Mouse (Mus musculus): ENCODE data around the gene Fbxo27. TPM values are rescaled to one million over a fixed set of nuclear protein-coding genes. Genes with fewer than 3 reads are reported as not detected.

Fbxo27 gene
- polyA plus RNA-seq, 1 experiment from 2014 or later, result 0.90 TPM

DNA sequence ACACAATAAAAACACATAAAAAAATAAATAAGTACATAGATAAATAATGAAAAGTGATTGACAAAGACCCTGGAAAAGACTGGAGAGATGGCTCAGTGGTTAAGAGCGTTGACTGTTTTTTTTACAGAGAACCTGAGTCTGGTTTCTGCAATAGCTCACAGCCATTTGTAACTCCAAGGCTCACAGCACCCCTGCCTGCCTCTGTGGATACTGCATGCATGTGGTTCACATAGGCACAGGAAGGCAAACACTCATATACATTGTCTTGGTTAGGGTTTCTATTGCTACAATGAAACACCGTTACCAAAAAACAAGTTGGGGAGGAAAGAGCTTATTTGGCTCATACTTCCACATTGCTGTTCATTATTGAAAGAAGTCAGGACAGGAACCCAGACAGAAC lies 22.9 kb downstream of the Fbxo27 start:
- Histone ChIP-seq H3K4me2 (replicated peaks; ENCODE audit: low read depth) (no peak overlapping the region), H3K4me3 (ENCODE audit: low read depth, low read length) (no peak overlapping the region), H3K4me1 (replicated peaks; ENCODE audit: control insufficient read depth, insufficient read depth, low read length) (no peaks in the 10 kb centered on the region), H3K36me3 (ENCODE audit: control insufficient read depth, insufficient read depth) (no peaks in the 10 kb centered on the region), H3K9me3 (ENCODE audit: control insufficient read depth) (no peaks in the 10 kb centered on the region), H3K27ac (ENCODE audit: low read depth, low read length) (no peak overlapping the region), H3K27me3 (replicated peaks; ENCODE audit: control insufficient read depth, insufficient read depth, low read length) (no peaks in the 10 kb centered on the region), H3K9ac (ENCODE audit: low read depth, low read length) (no peak overlapping the region)
- WGBS, result 96% methylated on average over 2 of the region's 2 CpGs
- TF ChIP-seq CTCF (IDR thresholded peaks at IDR 0.05; ENCODE audit: low read depth), result peak; percentile 47
- no peak for ATAC-seq

DNA sequence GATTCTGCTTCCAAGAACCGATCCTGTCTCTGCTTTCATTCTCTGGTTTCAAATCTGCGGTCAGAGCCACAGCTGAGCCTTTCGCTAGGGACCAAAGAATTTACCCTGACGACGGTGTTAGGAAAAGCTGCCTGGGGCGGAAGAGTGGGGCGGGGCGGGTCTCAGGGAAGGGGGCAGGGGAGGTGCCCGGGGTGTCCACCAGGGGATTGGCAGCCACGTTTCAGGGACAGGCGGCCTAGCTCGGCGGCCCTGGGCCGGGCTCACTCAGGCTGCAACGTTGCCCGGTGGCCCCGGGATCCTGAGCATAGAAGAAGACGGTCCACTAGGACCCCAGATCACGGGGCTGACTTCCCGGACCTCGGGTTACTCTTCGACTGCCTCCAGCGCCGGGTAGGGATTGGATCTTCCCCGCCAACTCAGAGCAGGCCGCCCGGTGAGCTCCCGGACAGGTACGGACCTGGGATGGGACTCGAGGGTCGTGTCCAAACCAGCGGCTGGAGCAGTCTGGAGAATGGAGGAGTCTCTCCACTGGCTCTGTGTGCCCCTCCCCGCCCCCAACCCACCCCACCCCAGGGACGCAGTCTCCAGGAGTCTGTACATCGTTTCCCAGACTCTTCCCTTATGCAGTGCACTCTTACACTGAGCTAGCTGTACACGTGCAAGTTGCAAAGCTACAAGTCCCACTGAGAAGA lies 24.1 kb downstream of the Fbxo27 start, which contains the start of gene Fbxo17:
Gene Fbxo17, plus strand, starts transcription at position 215 of the 692 bp plus-strand sequence.
- Histone ChIP-seq H3K4me1 (replicated peaks; ENCODE audit: control insufficient read depth, insufficient read depth, low read length) (no peaks in the 10 kb centered on the region), H3K9me3 (ENCODE audit: control insufficient read depth) (no peaks in the 10 kb centered on the region), H3K4me3 (ENCODE audit: low read depth, low read length) (peak within 1 kb of the TSS; percentile 47), H3K9ac (ENCODE audit: low read depth, low read length) (peak within 1 kb of the TSS; percentile 51), H3K27me3 (replicated peaks; ENCODE audit: control insufficient read depth, insufficient read depth, low read length) (no peaks in the 10 kb centered on the region), H3K36me3 (ENCODE audit: control insufficient read depth, insufficient read depth) (no peaks in the 10 kb centered on the region), H3K4me2 (replicated peaks; ENCODE audit: low read depth) (peak within 1 kb of the TSS; percentile 84), H3K27ac (ENCODE audit: low read depth, low read length) (peak within 1 kb of the TSS; percentile 21; the same call in 1 of the 2 replicates)
- ATAC-seq, result peak; percentile 29; the same call in 1 of the 2 replicates
- peak; percentile 41 for TF ChIP-seq CTCF (IDR thresholded peaks at IDR 0.05; ENCODE audit: low read depth)
- WGBS, result 3% methylated on average over 36 of the region's 36 CpGs

- Histone ChIP-seq H3K36me3 (ENCODE audit: control insufficient read depth, insufficient read depth) (no peaks in the 10 kb centered on the region), H3K4me3 (ENCODE audit: low read depth, low read length) (no peak overlapping the region), H3K27ac (ENCODE audit: low read depth, low read length) (no peak overlapping the region), H3K27me3 (replicated peaks; ENCODE audit: control insufficient read depth, insufficient read depth, low read length) (no peaks in the 10 kb centered on the region), H3K4me2 (replicated peaks; ENCODE audit: low read depth) (no peak overlapping the region), H3K9ac (ENCODE audit: low read depth, low read length) (no peak overlapping the region), H3K4me1 (replicated peaks; ENCODE audit: control insufficient read depth, insufficient read depth, low read length) (no peaks in the 10 kb centered on the region), H3K9me3 (ENCODE audit: control insufficient read depth) (no peaks in the 10 kb centered on the region)
- no peak for TF ChIP-seq CTCF (IDR thresholded peaks at IDR 0.05; ENCODE audit: low read depth)
- ATAC-seq, result no peak
- WGBS, result 78% methylated on average over 10 of the region's 10 CpGs
Observed at GRCm38 (mm10) chr7:28717726-28718125, 25.1 kb downstream of the Fbxo27 start.

- Histone ChIP-seq H3K27me3 (replicated peaks; ENCODE audit: control insufficient read depth, insufficient read depth, low read length) (no peaks in the 10 kb centered on the region), H3K27ac (ENCODE audit: low read depth, low read length) (no peak overlapping the region), H3K9me3 (ENCODE audit: control insufficient read depth) (no peaks in the 10 kb centered on the region), H3K4me2 (replicated peaks; ENCODE audit: low read depth) (no peak overlapping the region), H3K4me1 (replicated peaks; ENCODE audit: control insufficient read depth, insufficient read depth, low read length) (no peaks in the 10 kb centered on the region), H3K36me3 (ENCODE audit: control insufficient read depth, insufficient read depth) (no peaks in the 10 kb centered on the region), H3K4me3 (ENCODE audit: low read depth, low read length) (no peak overlapping the region), H3K9ac (ENCODE audit: low read depth, low read length) (no peak overlapping the region)
- no peak for TF ChIP-seq CTCF (IDR thresholded peaks at IDR 0.05; ENCODE audit: low read depth)
- 37% methylated on average over 4 of the region's 4 CpGs for WGBS
- ATAC-seq, result no peak
Observed at GRCm38 (mm10) chr7:28719159-28719558, 26.5 kb downstream of the Fbxo27 start.

GRCm38 (mm10) chr7:28719650-28720049 lies 27.0 kb downstream of the Fbxo27 start:
- no peak for TF ChIP-seq CTCF (IDR thresholded peaks at IDR 0.05; ENCODE audit: low read depth)
- H3K9me3 ChIP-seq (ENCODE audit: control insufficient read depth), result no peaks in the 10 kb centered on the region
- H3K36me3 ChIP-seq (ENCODE audit: control insufficient read depth, insufficient read depth), result no peaks in the 10 kb centered on the region
- 86% methylated on average over 2 of the region's 2 CpGs for WGBS
- no peak overlapping the region for H3K9ac ChIP-seq (ENCODE audit: low read depth, low read length)
- no peak overlapping the region for H3K4me3 ChIP-seq (ENCODE audit: low read depth, low read length)
- H3K4me1 ChIP-seq (replicated peaks; ENCODE audit: control insufficient read depth, insufficient read depth, low read length), result no peaks in the 10 kb centered on the region
- H3K27ac ChIP-seq (ENCODE audit: low read depth, low read length), result no peak overlapping the region
- no peaks in the 10 kb centered on the region for H3K27me3 ChIP-seq (replicated peaks; ENCODE audit: control insufficient read depth, insufficient read depth, low read length)
- H3K4me2 ChIP-seq (replicated peaks; ENCODE audit: low read depth), result no peak overlapping the region
- no peak for ATAC-seq

DNA sequence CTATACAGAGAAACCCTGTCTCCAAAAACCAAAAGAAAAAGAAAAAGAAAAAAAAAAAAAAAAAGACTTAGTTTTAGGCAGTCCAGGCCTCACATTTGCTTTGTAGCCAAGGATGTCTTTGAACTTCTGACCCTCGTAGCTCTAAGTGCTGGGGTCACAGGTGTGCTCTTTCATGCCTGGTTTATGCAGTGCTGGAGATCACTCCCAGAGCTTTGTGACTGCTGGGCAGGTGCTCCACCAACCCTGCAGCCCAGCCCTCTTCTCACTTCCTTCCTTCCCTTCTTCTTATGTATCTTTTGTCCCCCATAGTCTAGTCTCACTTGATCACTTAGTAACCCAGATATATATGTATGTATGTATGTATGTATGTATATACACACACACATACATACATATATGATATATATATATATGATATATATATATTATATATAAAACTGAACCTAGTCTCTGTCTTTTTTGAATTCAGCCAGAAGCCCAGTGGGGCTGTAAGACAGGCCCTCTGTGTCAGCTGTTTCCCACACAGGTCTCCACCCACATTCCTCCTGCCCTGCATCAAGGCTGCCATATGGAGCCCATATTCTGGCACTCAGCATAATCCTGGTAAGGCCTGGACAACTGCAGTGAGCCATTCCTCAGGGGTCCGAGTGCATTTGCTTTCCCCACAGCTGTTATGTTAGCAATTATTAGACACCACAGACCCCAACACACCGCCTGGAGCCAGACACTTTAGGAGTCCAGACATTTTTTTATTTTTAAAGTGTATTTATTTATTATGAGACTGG lies 28.3 kb downstream of the Fbxo27 start:
- no peak overlapping the region for H3K4me3 ChIP-seq (ENCODE audit: low read depth, low read length)
- no peaks in the 10 kb centered on the region for H3K27me3 ChIP-seq (replicated peaks; ENCODE audit: control insufficient read depth, insufficient read depth, low read length)
- WGBS, result 84% methylated on average over 3 of the region's 3 CpGs
- no peak for ATAC-seq
- TF ChIP-seq CTCF (IDR thresholded peaks at IDR 0.05; ENCODE audit: low read depth), result no peak
- H3K4me2 ChIP-seq (replicated peaks; ENCODE audit: low read depth), result no peak overlapping the region
- H3K27ac ChIP-seq (ENCODE audit: low read depth, low read length), result no peak overlapping the region
- H3K4me1 ChIP-seq (replicated peaks; ENCODE audit: control insufficient read depth, insufficient read depth, low read length), result no peaks in the 10 kb centered on the region
- H3K9ac ChIP-seq (ENCODE audit: low read depth, low read length), result no peak overlapping the region
- H3K36me3 ChIP-seq (ENCODE audit: control insufficient read depth, insufficient read depth), result no peaks in the 10 kb centered on the region
- H3K9me3 ChIP-seq (ENCODE audit: control insufficient read depth), result no peaks in the 10 kb centered on the region

Measured in intestine, postnatal 0 days (tissue).